ENCODE assay signal across 20 mouse cellular contexts in genomic region chr1:170950772-170951171, GRCm38 (mm10). TPM values are rescaled to one million over a fixed set of nuclear protein-coding genes. Genes with fewer than 3 reads are reported as not detected.
DNase-seq lines count a peak whose midpoint lies in the region; ATAC-seq lines count a peak whose summit lies in the region.
"Had no signal": no experiment of that assay in that cellular context is flagged by ENCODE, and none has a peak within 500 bp of the region (broad histone marks: within the 10 kb centered on the region; RNA-seq: fewer than 3 reads in every experiment).

No protein-coding gene starts in this region.

- WGBS in midbrain, embryonic 14.5 days, result 53% methylated on average over 3 of the region's 3 CpGs
- 69% methylated on average over 3 of the region's 3 CpGs for WGBS in midbrain, embryonic 10.5 days
- 13% methylated on average over 3 of the region's 3 CpGs for WGBS in liver, embryonic 13.5 days (ENCODE audit: insufficient replicate concordance)
- 72% methylated on average over 3 of the region's 3 CpGs for WGBS in hindbrain, embryonic 12.5 days
- 74% methylated on average over 3 of the region's 3 CpGs for WGBS in forebrain, embryonic 12.5 days
- WGBS in forebrain, embryonic 13.5 days, result 75% methylated on average over 3 of the region's 3 CpGs

- H3K4me1 ChIP-seq in midbrain, embryonic 14.5 days (ENCODE audit: control insufficient read depth, insufficient read depth, low read length), result no peaks in the 10 kb centered on the region
- no peaks in the 10 kb centered on the region for H3K4me1 ChIP-seq in midbrain, embryonic 10.5 days
- H3K4me1 ChIP-seq in liver, embryonic 13.5 days (replicated peaks), result peaks cover 7% of the 10 kb centered on the region
- H3K4me1 ChIP-seq in hindbrain, embryonic 12.5 days, result no peaks in the 10 kb centered on the region
- H3K4me1 ChIP-seq in forebrain, embryonic 12.5 days, result no peaks in the 10 kb centered on the region
- H3K4me1 ChIP-seq in forebrain, embryonic 13.5 days, result no peaks in the 10 kb centered on the region
- H3K4me1 ChIP-seq: embryonic facial prominence, embryonic 12.5 days; intestine, embryonic 15.5 days; kidney, embryonic 15.5 days; midbrain, embryonic 15.5 days had no signal

- no peak overlapping the region for H3K27ac ChIP-seq in midbrain, embryonic 14.5 days (replicated peaks; ENCODE audit: low read depth, low read length)
- no peak overlapping the region for H3K27ac ChIP-seq in midbrain, embryonic 10.5 days (replicated peaks)
- H3K27ac ChIP-seq in liver, embryonic 13.5 days, result no peak overlapping the region
- H3K27ac ChIP-seq in hindbrain, embryonic 12.5 days, result no peak overlapping the region
- no peak overlapping the region for H3K27ac ChIP-seq in forebrain, embryonic 12.5 days
- no peak overlapping the region for H3K27ac ChIP-seq in forebrain, embryonic 13.5 days
- H3K27ac ChIP-seq: embryonic facial prominence, embryonic 12.5 days; intestine, embryonic 15.5 days; kidney, embryonic 15.5 days; layer of hippocampus, adult 2 months; midbrain, embryonic 15.5 days had no signal

- H3K9ac ChIP-seq in midbrain, embryonic 14.5 days (replicated peaks; ENCODE audit: low read length), result no peak overlapping the region
- no peak overlapping the region for H3K9ac ChIP-seq in liver, embryonic 13.5 days
- no peak overlapping the region for H3K9ac ChIP-seq in hindbrain, embryonic 12.5 days
- H3K9ac ChIP-seq in forebrain, embryonic 12.5 days, result no peak overlapping the region
- no peak overlapping the region for H3K9ac ChIP-seq in forebrain, embryonic 13.5 days
- H3K9ac ChIP-seq: embryonic facial prominence, embryonic 12.5 days; intestine, embryonic 15.5 days; kidney, embryonic 15.5 days; midbrain, embryonic 15.5 days had no signal

- no peak overlapping the region for H3K4me3 ChIP-seq in midbrain, embryonic 14.5 days (replicated peaks; ENCODE audit: low read depth, low read length)
- H3K4me3 ChIP-seq in midbrain, embryonic 10.5 days, result no peak overlapping the region
- H3K4me3 ChIP-seq in liver, embryonic 13.5 days (replicated peaks), result no peak overlapping the region
- no peak overlapping the region for H3K4me3 ChIP-seq in hindbrain, embryonic 12.5 days
- no peak overlapping the region for H3K4me3 ChIP-seq in forebrain, embryonic 12.5 days (replicated peaks)
- no peak overlapping the region for H3K4me3 ChIP-seq in forebrain, embryonic 13.5 days
- H3K4me3 ChIP-seq: embryonic facial prominence, embryonic 12.5 days; intestine, embryonic 15.5 days; kidney, embryonic 15.5 days; layer of hippocampus, adult 2 months; midbrain, embryonic 15.5 days had no signal

- peak; percentile 4 for DNase-seq in midbrain, embryonic 14.5 days
- no peak for DNase-seq in midbrain, embryonic 10.5 days (ENCODE audit: low spot score)
- DNase-seq in c-Kit-negative CD71-positive TER-119-positive erythroid progenitor cells, embryonic 14.5 days (ENCODE audit: low read depth, low spot score), result peak; percentile 9
- DNase-seq in liver, embryonic 13.5 days, result peak; percentile 24
- DNase-seq: adrenal gland, postnatal 36 days; cerebellum, adult 9-11 months; gastrocnemius, postnatal 14 days; lung, adult 2 months; lung, postnatal 36 days had no signal

- no peak for ATAC-seq in midbrain, embryonic 14.5 days (ENCODE audit: low FRiP score, low TSS enrichment)
- peak; percentile 29; the same call in 1 of the 2 replicates for ATAC-seq in liver, embryonic 13.5 days (ENCODE audit: low read depth)
- no peak for ATAC-seq in hindbrain, embryonic 12.5 days (ENCODE audit: low FRiP score)
- no peak for ATAC-seq in forebrain, embryonic 12.5 days (ENCODE audit: low FRiP score)
- ATAC-seq in forebrain, embryonic 13.5 days, result no peak
- ATAC-seq: intestine, embryonic 15.5 days; midbrain, embryonic 15.5 days had no signal

- H3K36me3 ChIP-seq in midbrain, embryonic 14.5 days (ENCODE audit: control insufficient read depth, insufficient read depth, low read length), result no peaks in the 10 kb centered on the region
- H3K36me3 ChIP-seq in midbrain, embryonic 10.5 days, result no peaks in the 10 kb centered on the region
- H3K36me3 ChIP-seq in liver, embryonic 13.5 days, result no peaks in the 10 kb centered on the region
- no peaks in the 10 kb centered on the region for H3K36me3 ChIP-seq in hindbrain, embryonic 12.5 days
- no peaks in the 10 kb centered on the region for H3K36me3 ChIP-seq in forebrain, embryonic 12.5 days (replicated peaks)
- no peaks in the 10 kb centered on the region for H3K36me3 ChIP-seq in forebrain, embryonic 13.5 days (ENCODE audit: poor library complexity, severe bottlenecking)
- H3K36me3 ChIP-seq: embryonic facial prominence, embryonic 12.5 days; intestine, embryonic 15.5 days; kidney, embryonic 15.5 days; midbrain, embryonic 15.5 days had no signal

- peaks cover 4% of the 10 kb centered on the region; the same call in 1 of the 2 replicates for H3K9me3 ChIP-seq in midbrain, embryonic 14.5 days (ENCODE audit: control insufficient read depth, low read length)
- peaks cover 5% of the 10 kb centered on the region; the same call in 1 of the 2 replicates for H3K9me3 ChIP-seq in midbrain, embryonic 10.5 days (replicated peaks)
- peaks cover 6% of the 10 kb centered on the region; the same call in 1 of the 2 replicates for H3K9me3 ChIP-seq in liver, embryonic 13.5 days (replicated peaks)
- peaks cover 4% of the 10 kb centered on the region; the same call in 1 of the 2 replicates for H3K9me3 ChIP-seq in hindbrain, embryonic 12.5 days (replicated peaks)
- 0 out of 2 replicates have a peak, but pooled peaks cover 4% of the 10 kb centered on the region for H3K9me3 ChIP-seq in forebrain, embryonic 12.5 days
- peaks cover 4% of the 10 kb centered on the region; the same call in 1 of the 2 replicates for H3K9me3 ChIP-seq in forebrain, embryonic 13.5 days (replicated peaks)
- H3K9me3 ChIP-seq: embryonic facial prominence, embryonic 12.5 days; intestine, embryonic 15.5 days; midbrain, embryonic 15.5 days had no signal

- H3K4me2 ChIP-seq in midbrain, embryonic 14.5 days (ENCODE audit: low read length), result no peak overlapping the region
- no peak overlapping the region for H3K4me2 ChIP-seq in liver, embryonic 13.5 days
- no peak overlapping the region for H3K4me2 ChIP-seq in hindbrain, embryonic 12.5 days (replicated peaks)
- no peak overlapping the region for H3K4me2 ChIP-seq in forebrain, embryonic 12.5 days
- H3K4me2 ChIP-seq in forebrain, embryonic 13.5 days, result no peak overlapping the region
- H3K4me2 ChIP-seq: embryonic facial prominence, embryonic 12.5 days; intestine, embryonic 15.5 days; kidney, embryonic 15.5 days; midbrain, embryonic 15.5 days had no signal

- H3K27me3 ChIP-seq in midbrain, embryonic 14.5 days (ENCODE audit: control insufficient read depth, insufficient read depth, low read length), result no peaks in the 10 kb centered on the region
- H3K27me3 ChIP-seq in midbrain, embryonic 10.5 days (ENCODE audit: low read depth, poor library complexity, severe bottlenecking), result no peaks in the 10 kb centered on the region
- no peaks in the 10 kb centered on the region for H3K27me3 ChIP-seq in liver, embryonic 13.5 days
- no peaks in the 10 kb centered on the region for H3K27me3 ChIP-seq in hindbrain, embryonic 12.5 days
- H3K27me3 ChIP-seq in forebrain, embryonic 12.5 days, result no peaks in the 10 kb centered on the region
- no peaks in the 10 kb centered on the region for H3K27me3 ChIP-seq in forebrain, embryonic 13.5 days
- H3K27me3 ChIP-seq: embryonic facial prominence, embryonic 12.5 days; intestine, embryonic 15.5 days; kidney, embryonic 15.5 days; midbrain, embryonic 15.5 days had no signal

RNA-seq across cellular contexts. Expression of gene Fcrla, which starts 23.4 kb away (rescaled TPM):
- polyA plus RNA-seq in midbrain, embryonic 14.5 days (2014; fragmentation: Nextera tagmentation; extraction: Ambion mirVana), result not detected in 2 replicates
- polyA plus RNA-seq in midbrain, embryonic 10.5 days (2016; fragmentation: Nextera tagmentation; extraction: Ambion mirVana), result not detected in 2 replicates
- polyA plus RNA-seq in liver, embryonic 13.5 days (2015; fragmentation: Nextera tagmentation; extraction: Ambion mirVana), result 0.24 and 0.36 TPM in 2 replicates
- polyA plus RNA-seq in hindbrain, embryonic 12.5 days (2016; fragmentation: Nextera tagmentation; extraction: Ambion mirVana), result not detected in 2 replicates
- not detected in 2 replicates for polyA plus RNA-seq in forebrain, embryonic 12.5 days (2016; fragmentation: Nextera tagmentation; extraction: Ambion mirVana)
- not detected in 2 replicates for polyA plus RNA-seq in forebrain, embryonic 13.5 days (2015; fragmentation: Nextera tagmentation; extraction: Ambion mirVana)
- polyA plus RNA-seq: embryonic facial prominence, embryonic 12.5 days; frontal cortex, adult 2 months; hindbrain, embryonic 11.5 days; intestine, embryonic 15.5 days; kidney, embryonic 15.5 days; limb, embryonic 11.5 days; midbrain, embryonic 15.5 days had no signal

RNA-seq across cellular contexts. Expression of gene Fcgr2b, which starts 25.6 kb away (rescaled TPM):
- polyA plus RNA-seq in midbrain, embryonic 14.5 days (2014; fragmentation: Nextera tagmentation; extraction: Ambion mirVana), result 1.4 TPM in 1 of 2 replicates, not detected in the other
- polyA plus RNA-seq in midbrain, embryonic 10.5 days (2016; fragmentation: Nextera tagmentation; extraction: Ambion mirVana), result 0.40 TPM in 1 of 2 replicates, not detected in the other
- polyA plus RNA-seq in liver, embryonic 13.5 days (2015; fragmentation: Nextera tagmentation; extraction: Ambion mirVana), result 2.5 and 3.0 TPM in 2 replicates
- polyA plus RNA-seq in hindbrain, embryonic 12.5 days (2016; fragmentation: Nextera tagmentation; extraction: Ambion mirVana), result 0.43 and 0.49 TPM in 2 replicates
- 0.24 TPM in 1 of 2 replicates, not detected in the other for polyA plus RNA-seq in forebrain, embryonic 12.5 days (2016; fragmentation: Nextera tagmentation; extraction: Ambion mirVana)
- polyA plus RNA-seq in forebrain, embryonic 13.5 days (2015; fragmentation: Nextera tagmentation; extraction: Ambion mirVana), result 0.12 and 0.26 TPM in 2 replicates

RNA-seq across cellular contexts. Expression of gene Fcrlb, which starts 38.0 kb away (rescaled TPM):
- polyA plus RNA-seq in midbrain, embryonic 14.5 days (2014; fragmentation: Nextera tagmentation; extraction: Ambion mirVana), result 0.34 and 0.71 TPM in 2 replicates
- polyA plus RNA-seq in midbrain, embryonic 10.5 days (2016; fragmentation: Nextera tagmentation; extraction: Ambion mirVana), result 0.14 TPM in 1 of 2 replicates, not detected in the other
- not detected in 2 replicates for polyA plus RNA-seq in liver, embryonic 13.5 days (2015; fragmentation: Nextera tagmentation; extraction: Ambion mirVana)
- not detected in 2 replicates for polyA plus RNA-seq in hindbrain, embryonic 12.5 days (2016; fragmentation: Nextera tagmentation; extraction: Ambion mirVana)
- polyA plus RNA-seq in forebrain, embryonic 12.5 days (2016; fragmentation: Nextera tagmentation; extraction: Ambion mirVana), result not detected in 2 replicates
- 0.14 TPM in 1 of 2 replicates, not detected in the other for polyA plus RNA-seq in forebrain, embryonic 13.5 days (2015; fragmentation: Nextera tagmentation; extraction: Ambion mirVana)
- polyA plus RNA-seq: embryonic facial prominence, embryonic 12.5 days; hindbrain, embryonic 11.5 days; kidney, embryonic 15.5 days; limb, embryonic 11.5 days had no signal
